Mouse (Mus musculus) neural tube, embryonic 14.5 days (tissue): ENCODE measurements around the gene Hipk1. TPM values are rescaled to one million over a fixed set of nuclear protein-coding genes. Genes with fewer than 3 reads are reported as not detected.

ENCODE experiments used
- ATAC-seq: fragments of 200-750 bp; cut with Nextera tagmentation; 2 replicates; pipeline ENCODE4 v1.8.0; 2017; ENCODE audit warnings: low read depth, mild to moderate bottlenecking, moderate TSS enrichment, moderate library complexity
- H3K27ac ChIP-seq: fragments of 300-500 bp; sonication (generic); 2 replicates; pipeline ENCODE4 v1.5.1; 2014; ENCODE audit warnings: low read depth, mild to moderate bottlenecking, control low read depth, low read length, moderate library complexity, mixed read lengths
- H3K27me3 ChIP-seq: fragments of 300-500 bp; sonication (generic); 2 replicates; pipeline ENCODE4 v1.6.1; 2014; ENCODE audit warnings: low read length; ENCODE audit not compliant: control insufficient read depth, insufficient read depth
- H3K36me3 ChIP-seq: fragments of 300-500 bp; sonication (generic); 2 replicates; pipeline ENCODE4 v1.6.1; 2014; ENCODE audit warnings: low read length, mixed read lengths; ENCODE audit not compliant: control insufficient read depth, insufficient read depth
- H3K4me1 ChIP-seq: fragments of 300-500 bp; sonication (generic); 2 replicates; pipeline ENCODE4 v1.6.1; 2014; ENCODE audit warnings: low read length; ENCODE audit not compliant: control insufficient read depth, insufficient read depth
- H3K4me2 ChIP-seq: fragments of 300-500 bp; sonication (generic); 2 replicates; pipeline ENCODE4 v1.6.1; 2014; ENCODE audit warnings: mild to moderate bottlenecking, low read depth, low read length, control low read depth
- H3K4me3 ChIP-seq: fragments of 300-500 bp; sonication (generic); 2 replicates; pipeline ENCODE4 v1.5.1; 2014; ENCODE audit warnings: low read depth, low read length, control low read depth, mixed read lengths
- H3K9ac ChIP-seq: fragments of 300-500 bp; sonication (generic); replicated peaks from 2 replicates; pipeline ENCODE4 v1.6.1; 2014; ENCODE audit warnings: low read depth, mild to moderate bottlenecking, control low read depth, low read length, mixed read lengths
- H3K9me3 ChIP-seq: fragments of 300-500 bp; sonication (generic); 2 replicates; pipeline ENCODE4 v1.6.1; 2016; ENCODE audit warnings: low read length; ENCODE audit not compliant: control insufficient read depth
- WGBS: fragments of 180-500 bp; shearing (Covaris S2); extraction: QIAGEN DNeasy Blood & Tissue Kit; methylation state at CpG from one replicate; pipeline ENCODE4 v1.1.7; 2014; 5-methylcytosine and 5-hydroxymethylcytosine counted together
- polyA plus RNA-seq: library from polyadenylated mRNA; unstranded; fragments of >200 nt; fragmentation: Nextera tagmentation; extraction: Ambion mirVana; gene quantifications from 2 replicates; pipeline ENCODE4 v1.2.1, GENCODE M21; 2014

Gene Hipk1
- polyA plus RNA-seq, 1 experiment from 2014 or later = 17.9 TPM

DNA sequence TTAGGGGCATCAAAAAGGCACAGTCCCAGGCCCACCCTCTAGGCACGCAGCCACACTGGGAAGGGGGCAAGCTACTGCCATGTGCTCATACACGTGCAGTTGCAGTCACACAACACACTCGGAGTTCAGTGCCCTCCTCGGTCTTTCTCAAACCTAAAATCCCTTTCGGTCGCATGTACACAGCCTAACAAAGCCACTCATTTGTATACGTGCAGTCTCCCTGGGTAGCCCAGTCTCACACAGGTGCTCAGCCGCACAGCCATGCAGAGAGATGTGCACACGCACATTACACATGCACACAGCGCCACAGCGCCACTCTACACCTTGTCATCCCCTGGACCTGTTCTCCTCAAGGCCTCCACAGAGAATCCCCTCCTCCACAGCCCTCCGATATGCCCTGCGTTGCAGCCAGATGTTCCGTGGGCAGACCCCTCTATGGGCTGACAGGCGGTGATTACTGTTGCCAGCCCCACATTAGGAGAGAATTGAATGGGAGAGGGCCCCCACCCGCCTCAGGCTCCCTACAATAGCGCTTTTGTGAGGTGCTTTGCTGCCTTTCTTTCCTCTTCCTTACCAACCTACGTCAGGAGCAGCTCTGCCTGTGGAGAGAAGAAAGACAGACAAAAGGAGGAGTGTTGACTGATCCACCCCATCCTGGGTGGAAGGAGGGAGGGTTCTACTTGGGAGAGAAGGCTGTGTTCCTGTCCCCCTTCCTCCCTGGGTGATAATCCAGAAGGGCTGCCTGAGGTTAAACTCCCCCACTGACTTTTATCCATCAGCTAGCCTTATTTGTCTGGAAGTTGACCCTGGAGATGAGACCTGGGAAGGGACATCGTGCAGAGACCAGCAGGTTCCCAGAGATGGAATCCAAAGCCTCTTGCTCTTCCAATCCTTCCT lies 57.3 kb downstream of the Hipk1 start:
- Histone ChIP-seq H3K9me3 (no peaks in the 10 kb centered on the region), H3K9ac (no peak overlapping the region; the same call in 1 of the 2 replicates), H3K4me2 (peak overlapping the region; percentile 26), H3K36me3 (no peaks in the 10 kb centered on the region), H3K27ac (no peak overlapping the region), H3K4me3 (no peak overlapping the region), H3K27me3 (no peaks in the 10 kb centered on the region), H3K4me1 (peaks cover 25% of the 10 kb centered on the region)
- ATAC-seq = peak; percentile 81
- WGBS = 11% methylated on average over 19 of the region's 19 CpGs

DNA sequence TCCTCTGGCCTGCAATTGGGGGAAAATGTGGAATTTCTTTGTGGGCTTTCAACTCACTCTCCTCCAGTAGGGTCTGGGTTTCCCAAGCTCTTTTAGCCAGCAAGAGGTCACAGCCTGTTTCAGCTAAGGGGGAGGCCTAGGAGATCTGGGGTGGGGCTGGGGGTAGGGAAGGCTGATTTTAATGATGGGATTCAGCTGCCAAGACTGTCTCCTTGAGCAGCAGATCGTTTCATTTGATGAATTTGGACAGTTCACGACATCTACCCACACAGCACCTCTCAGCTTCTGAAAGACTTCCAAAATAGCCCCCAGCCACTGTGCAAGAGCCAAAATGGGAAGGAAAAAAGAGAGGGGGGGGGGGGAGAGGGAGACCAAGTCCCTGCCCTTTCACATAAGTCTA lies 58.2 kb downstream of the Hipk1 start:
- H3K4me3 ChIP-seq = no peak overlapping the region
- H3K4me2 ChIP-seq = no peak overlapping the region
- H3K4me1 ChIP-seq = peaks cover 25% of the 10 kb centered on the region
- H3K27ac ChIP-seq = no peak overlapping the region
- H3K9ac ChIP-seq = no peak overlapping the region
- WGBS = 11% methylated on average over 2 of the region's 2 CpGs
- ATAC-seq = no peak
- no peaks in the 10 kb centered on the region for H3K9me3 ChIP-seq
- no peaks in the 10 kb centered on the region for H3K27me3 ChIP-seq
- no peaks in the 10 kb centered on the region for H3K36me3 ChIP-seq

DNA sequence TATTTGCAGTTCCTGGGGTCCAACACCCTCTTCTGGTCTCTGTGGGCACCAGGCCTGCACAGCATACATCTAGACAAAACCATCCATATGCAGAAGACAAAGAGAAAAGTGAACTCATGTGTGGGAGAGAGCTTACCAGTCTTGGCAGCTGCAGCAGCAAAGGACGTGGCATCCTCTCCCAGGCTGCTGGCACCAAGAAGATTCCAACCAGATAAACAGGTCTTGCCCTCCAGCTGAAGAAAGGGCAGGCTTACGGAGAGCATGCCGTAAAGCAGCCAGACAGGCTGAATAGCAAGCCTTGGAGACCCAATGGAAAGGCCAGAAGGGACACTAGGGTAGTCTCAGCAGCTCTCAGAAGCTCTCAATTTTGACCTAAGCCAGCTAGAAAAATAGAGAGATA lies 59.2 kb downstream of the Hipk1 start:
- H3K4me1 ChIP-seq = peaks cover 21% of the 10 kb centered on the region
- H3K27ac ChIP-seq = no peak overlapping the region
- H3K36me3 ChIP-seq = no peaks in the 10 kb centered on the region
- H3K9ac ChIP-seq = no peak overlapping the region
- H3K4me2 ChIP-seq = no peak overlapping the region
- no peaks in the 10 kb centered on the region for H3K27me3 ChIP-seq
- ATAC-seq = no peak
- WGBS = 82% methylated on average over 3 of the region's 3 CpGs
- H3K9me3 ChIP-seq = no peaks in the 10 kb centered on the region
- no peak overlapping the region for H3K4me3 ChIP-seq

DNA sequence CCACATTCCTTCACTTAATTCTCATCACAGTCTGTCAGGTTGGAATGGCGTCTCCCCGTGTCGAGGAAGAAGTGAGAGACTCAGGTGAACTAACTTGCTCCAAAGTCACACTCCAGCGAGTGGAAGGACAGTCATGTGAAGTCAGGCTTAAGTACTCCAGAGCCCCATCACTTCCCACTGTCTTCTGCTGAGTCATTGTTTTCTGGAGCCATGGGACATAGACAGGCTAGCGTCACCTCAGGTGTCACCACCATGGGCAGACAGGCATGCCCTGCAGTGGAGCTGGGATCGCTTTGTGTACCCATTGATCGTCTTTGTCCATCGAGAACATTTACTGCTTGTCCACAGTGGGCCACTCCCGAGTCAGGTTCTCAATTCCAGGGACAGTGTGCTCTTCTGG lies 61.5 kb downstream of the Hipk1 start:
- Histone ChIP-seq H3K27me3 (no peaks in the 10 kb centered on the region), H3K4me1 (peaks cover 13% of the 10 kb centered on the region; the same call in 1 of the 2 replicates), H3K27ac (no peak overlapping the region), H3K4me2 (no peak overlapping the region), H3K9me3 (no peaks in the 10 kb centered on the region), H3K36me3 (no peaks in the 10 kb centered on the region), H3K4me3 (no peak overlapping the region), H3K9ac (no peak overlapping the region)
- WGBS = 94% methylated on average over 9 of the region's 9 CpGs
- no peak for ATAC-seq

GRCm38 (mm10) chr3:103727813-103728326 lies 63.5 kb downstream of the Hipk1 start:
- no peak for ATAC-seq
- H3K4me1 ChIP-seq = no peaks in the 10 kb centered on the region
- no peak overlapping the region for H3K4me2 ChIP-seq
- no peaks in the 10 kb centered on the region for H3K27me3 ChIP-seq
- no peak overlapping the region for H3K9ac ChIP-seq
- 48% methylated on average over 2 of the region's 2 CpGs for WGBS
- no peaks in the 10 kb centered on the region for H3K9me3 ChIP-seq
- no peak overlapping the region for H3K27ac ChIP-seq
- H3K4me3 ChIP-seq = no peak overlapping the region
- H3K36me3 ChIP-seq = no peaks in the 10 kb centered on the region

- H3K36me3 ChIP-seq = no peaks in the 10 kb centered on the region
- no peak overlapping the region for H3K4me3 ChIP-seq
- no peak overlapping the region for H3K27ac ChIP-seq
- no peaks in the 10 kb centered on the region for H3K4me1 ChIP-seq
- no peak for ATAC-seq
- no peak overlapping the region for H3K4me2 ChIP-seq
- WGBS = 46% methylated on average over 3 of the region's 3 CpGs
- no peak overlapping the region for H3K9ac ChIP-seq
- no peaks in the 10 kb centered on the region for H3K9me3 ChIP-seq
- no peaks in the 10 kb centered on the region for H3K27me3 ChIP-seq
These were observed 64.7 kb downstream of the Hipk1 start for GRCm38 (mm10) chr3:103726642-103727041.

DNA sequence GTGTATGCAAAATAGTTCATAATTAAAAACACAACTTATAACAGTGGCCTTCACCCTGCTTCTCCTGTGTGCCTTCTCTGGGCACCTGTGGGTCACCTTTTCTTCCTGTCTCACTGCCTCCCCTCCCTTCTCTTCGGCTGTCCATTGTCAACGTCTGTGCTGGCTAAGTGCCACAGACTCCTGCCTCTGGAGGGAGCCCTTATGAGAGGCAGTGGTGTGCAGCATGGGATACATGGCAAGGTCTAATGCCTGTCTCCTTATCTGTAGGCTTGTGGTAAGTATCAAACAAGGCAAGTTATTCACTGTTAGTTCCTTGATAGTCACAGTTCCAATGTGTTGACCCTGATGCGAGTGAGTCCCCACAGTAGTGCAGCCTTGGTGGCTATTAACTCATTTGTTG lies 67.2 kb downstream of the Hipk1 start:
- Histone ChIP-seq H3K9me3 (no peaks in the 10 kb centered on the region), H3K4me1 (no peaks in the 10 kb centered on the region), H3K27ac (no peak overlapping the region), H3K36me3 (no peaks in the 10 kb centered on the region), H3K27me3 (no peaks in the 10 kb centered on the region), H3K4me2 (no peak overlapping the region), H3K4me3 (no peak overlapping the region), H3K9ac (no peak overlapping the region)
- no peak for ATAC-seq
- whole genome bisulfite sequencing = 51% methylated on average over 3 of the region's 3 CpGs

DNA sequence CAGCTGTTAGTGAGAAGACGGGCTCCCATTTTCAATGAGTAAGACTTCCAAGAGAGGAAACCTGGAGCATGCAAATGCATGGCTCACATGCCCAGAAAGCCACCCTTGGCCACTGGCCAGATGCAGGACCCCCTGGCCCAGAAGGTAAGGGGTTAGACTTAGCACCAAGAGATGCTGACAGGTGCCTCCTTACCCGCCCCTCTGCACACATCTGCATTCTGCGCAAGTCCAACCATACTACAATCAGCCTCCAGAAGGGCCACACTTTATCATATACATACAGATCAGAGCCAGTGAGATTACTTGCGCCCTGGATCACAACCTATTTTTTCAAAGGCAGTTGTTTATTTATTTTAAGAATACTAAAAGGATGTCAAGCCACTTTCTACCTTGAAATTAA lies 72.6 kb downstream of the Hipk1 start:
- H3K4me1 ChIP-seq = peaks cover 13% of the 10 kb centered on the region
- H3K4me3 ChIP-seq = no peak overlapping the region
- H3K9ac ChIP-seq = no peak overlapping the region
- no peaks in the 10 kb centered on the region for H3K27me3 ChIP-seq
- no peak overlapping the region for H3K4me2 ChIP-seq
- ATAC-seq = no peak
- no peak overlapping the region for H3K27ac ChIP-seq
- H3K9me3 ChIP-seq = no peaks in the 10 kb centered on the region
- no peaks in the 10 kb centered on the region for H3K36me3 ChIP-seq
- WGBS = 94% methylated on average over 4 of the region's 4 CpGs
